Mouse (Mus musculus) gastrocnemius, adult 2 months (tissue): Measurements from ENCODE around the gene Sp6. TPM values are rescaled to one million over a fixed set of nuclear protein-coding genes. Genes with fewer than 3 reads are reported as not detected.
A peak's percentile ranks its signal among the peaks of the same experiment; 100 is the strongest.

Experiments used
- DNase-seq: peaks from one replicate; pipeline ENCODE4 v3.0.0; 2022
- H3K27ac ChIP-seq: fragments of 200-600 bp; 2 replicates; pipeline ENCODE4 v1.8.1; 2022; ENCODE audit warnings: mild to moderate bottlenecking
- H3K4me3 ChIP-seq: fragments of 200-600 bp; 2 replicates; pipeline ENCODE4 v1.8.1; 2022; ENCODE audit warnings: mild to moderate bottlenecking, moderate library complexity
- CTCF ChIP-seq: fragments of 200-600 bp; IDR thresholded peaks from 2 replicates; pipeline ENCODE4 v1.8.1; 2022; ENCODE audit warnings: antibody characterized with exemption, mild to moderate bottlenecking, moderate library complexity
- intact Hi-C: fragments of 180-260 bp; cut with DNase I; formaldehyde crosslinking; loops from one replicate; pipeline ENCODE4 v1.15.1; 2025
- microRNA-seq: library from miRNA; unstranded; fragments of <30 nt; microRNA quantifications from one replicate; pipeline ENCODE4 v1.2.0, GENCODE M21; 2021
- total RNA-seq, 2 experiments: library from RNA; stranded (reverse); gene quantifications; 2 replicates each; pipeline ENCODE4 v1.2.3; 2021

Sp6 gene
- total RNA-seq, 2 experiments from 2014 or later, result 0.10 TPM; not detected in 1

DNA sequence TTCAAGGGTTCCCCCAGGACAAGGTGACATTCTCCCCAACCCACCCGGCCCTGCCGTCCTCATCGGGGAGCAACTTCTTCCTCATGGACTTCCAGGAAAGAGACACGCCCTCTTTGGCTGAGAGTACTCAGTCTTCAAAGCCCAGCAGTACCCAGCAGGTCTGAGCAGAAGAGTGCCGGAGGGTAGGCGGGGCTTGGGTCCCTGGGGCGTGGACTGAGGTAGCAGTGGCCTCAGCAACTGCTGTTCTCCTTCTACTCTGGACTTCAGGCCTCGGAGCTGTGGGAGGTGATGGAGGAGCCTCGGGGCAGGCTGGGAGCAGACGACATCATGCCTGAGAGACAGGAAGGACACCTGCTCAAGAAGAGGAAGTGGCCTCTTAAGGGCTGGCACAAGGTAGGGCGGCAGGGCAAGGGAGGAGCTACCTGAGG is 39.0 kb downstream of the Sp6 start:
- intact Hi-C loops, result no loop called here
- no peak for DNase-seq
- Histone ChIP-seq H3K4me3 (peak overlapping the region; percentile 75), H3K27ac (no peak overlapping the region)
- TF ChIP-seq CTCF, result no peak

DNA sequence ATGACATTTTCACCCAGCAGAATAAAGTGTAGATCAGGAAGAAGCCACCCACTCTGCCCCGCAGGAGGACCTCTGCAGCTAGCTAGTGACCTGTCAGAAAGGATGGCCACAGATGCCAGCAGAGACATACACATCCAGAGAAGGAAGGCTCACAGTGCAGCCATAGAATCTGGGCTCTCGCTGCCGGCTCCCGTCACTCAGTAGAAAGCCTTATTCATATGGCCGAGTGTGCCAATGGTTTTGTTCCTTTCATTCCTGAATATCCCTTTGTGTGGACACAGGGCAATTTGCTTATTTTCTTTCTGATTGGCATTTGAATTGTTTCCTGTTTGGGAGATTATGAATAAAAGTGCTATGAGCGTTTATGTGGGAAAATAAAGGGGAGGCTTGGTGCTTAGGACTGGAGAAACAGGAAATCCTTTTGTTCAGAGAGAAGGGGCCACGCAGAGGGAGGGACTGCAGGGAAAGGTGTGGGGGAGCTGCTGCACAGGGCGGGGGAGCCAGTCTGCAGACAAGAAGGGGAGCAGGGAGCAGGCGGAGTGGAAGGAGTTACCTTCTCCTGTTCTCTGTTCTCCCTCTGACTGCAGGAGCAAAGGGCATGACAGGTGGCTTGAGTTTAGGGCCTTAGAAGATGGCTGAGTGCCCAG is 50.2 kb downstream of the Sp6 start:
- no peak overlapping the region for H3K4me3 ChIP-seq
- H3K27ac ChIP-seq, result no peak overlapping the region
- DNase-seq, result no peak
- no peak for TF ChIP-seq CTCF
- intact Hi-C loops, result no loop called here

DNA sequence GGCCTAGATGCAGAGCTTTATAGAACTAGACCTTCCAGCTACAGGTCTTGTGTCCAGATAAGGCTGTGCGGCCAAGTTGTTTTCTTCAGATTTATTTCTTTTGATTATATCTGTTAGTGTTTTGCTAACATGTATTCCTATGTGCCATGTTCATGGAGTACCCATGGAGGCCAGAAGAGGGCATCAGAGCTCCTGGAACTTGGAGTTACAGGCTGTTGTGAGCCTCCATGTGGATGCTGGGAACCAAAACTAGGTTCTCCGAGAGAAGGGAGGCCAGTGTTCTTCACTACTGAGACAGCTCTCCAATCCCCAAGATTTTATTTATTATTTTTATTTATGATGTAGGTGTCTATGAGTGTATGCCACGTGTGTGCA is 50.7 kb downstream of the Sp6 start:
- intact Hi-C loops, result no loop called here
- DNase-seq, result no peak
- Histone ChIP-seq H3K4me3 (no peak overlapping the region), H3K27ac (no peak overlapping the region)
- TF ChIP-seq CTCF, result peak; percentile 30; the same call in 1 of the 2 replicates

DNA sequence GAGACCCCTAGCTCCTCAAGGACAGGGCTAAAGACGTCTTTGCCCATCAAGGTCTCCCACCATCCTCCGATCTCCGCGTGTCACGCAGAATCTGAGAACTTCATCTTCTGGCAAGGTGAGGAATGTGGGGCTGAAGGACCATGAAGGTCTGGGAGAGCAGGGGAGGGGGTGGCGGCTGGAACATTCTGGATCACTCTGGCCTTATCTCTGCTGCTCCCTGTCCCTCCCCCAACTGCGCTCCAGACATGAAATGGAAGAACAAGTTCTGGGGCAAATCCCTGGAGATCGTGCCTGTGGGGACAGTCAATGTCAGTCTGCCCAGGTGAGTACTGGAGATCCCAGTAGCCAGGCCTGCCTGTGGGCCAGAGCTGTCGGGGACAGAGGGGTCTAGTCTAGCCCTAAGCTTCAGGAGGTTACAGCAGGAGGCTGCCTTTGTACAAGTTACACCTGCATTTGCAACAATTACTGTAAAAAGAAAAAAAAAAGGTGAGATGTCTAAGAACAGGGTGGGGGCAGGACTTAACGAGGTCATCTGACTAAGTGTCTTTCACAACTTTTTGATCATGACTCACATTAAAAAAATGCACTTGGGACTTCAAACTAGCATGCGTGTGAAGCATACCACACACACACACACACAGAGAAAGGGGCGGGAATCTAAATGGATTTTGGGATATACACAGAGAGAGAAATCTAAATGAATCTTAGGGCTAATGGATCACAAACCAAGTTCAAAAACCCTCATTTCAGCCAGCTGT is 52.5 kb downstream of the Sp6 start:
- DNase-seq, result no peak
- H3K4me3 ChIP-seq, result no peak overlapping the region
- TF ChIP-seq CTCF, result no peak
- no peak overlapping the region for H3K27ac ChIP-seq
- intact Hi-C loops, result no loop called here

DNA sequence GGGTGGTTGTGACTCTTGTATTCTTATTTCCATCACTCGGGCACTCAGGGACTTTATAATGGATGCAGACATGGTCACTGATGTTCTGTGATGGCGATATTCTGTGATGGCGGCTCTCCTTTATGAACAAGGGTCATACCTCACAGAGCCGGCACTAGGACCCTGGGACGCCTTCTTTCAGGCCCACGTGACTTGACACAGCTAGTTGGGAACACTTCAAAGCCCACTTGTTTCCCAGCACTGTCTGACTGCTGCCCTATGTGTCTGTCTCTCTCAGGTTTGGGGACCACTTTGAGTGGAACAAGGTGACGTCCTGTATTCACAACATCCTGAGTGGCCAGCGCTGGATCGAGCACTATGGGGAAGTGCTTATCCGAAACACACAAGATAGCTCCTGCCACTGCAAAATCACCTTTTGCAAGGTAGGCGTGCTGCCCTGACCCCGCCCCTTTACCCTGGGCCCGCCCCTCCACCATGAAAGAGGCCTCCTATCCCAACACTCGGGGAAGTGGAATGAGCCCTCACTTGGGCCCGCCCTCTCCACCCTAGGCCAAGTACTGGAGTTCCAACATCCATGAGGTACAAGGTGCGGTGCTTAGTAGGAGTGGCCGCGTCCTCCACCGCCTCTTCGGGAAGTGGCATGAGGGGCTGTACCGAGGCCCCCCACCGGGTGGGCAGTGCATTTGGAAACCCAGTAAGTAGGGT is 53.6 kb downstream of the Sp6 start:
- DNase-seq, result no peak
- intact Hi-C loops, result no loop called here
- Histone ChIP-seq H3K27ac (no peak overlapping the region), H3K4me3 (no peak overlapping the region)
- no peak for TF ChIP-seq CTCF

DNA sequence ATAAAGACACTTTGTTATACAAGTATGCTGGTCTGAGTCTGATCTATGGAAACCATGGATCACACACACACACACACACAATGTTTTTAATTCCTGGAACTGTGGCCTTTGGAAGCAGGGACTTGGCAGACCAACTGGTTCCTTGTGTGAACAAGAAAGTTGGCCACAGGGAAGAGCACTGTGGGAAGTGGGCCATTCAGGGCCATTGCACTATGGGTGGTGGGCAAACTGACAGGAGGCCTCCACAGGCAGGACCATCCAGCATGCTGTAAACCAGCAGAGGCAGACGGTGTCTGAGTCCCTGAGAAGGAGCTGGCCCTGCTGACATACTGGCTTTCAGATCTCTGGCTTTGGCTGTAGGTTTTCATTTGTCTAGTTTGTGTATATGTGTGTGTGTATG is 56.1 kb downstream of the Sp6 start:
- Histone ChIP-seq H3K27ac (no peak overlapping the region), H3K4me3 (no peak overlapping the region)
- intact Hi-C loops, result no loop called here
- TF ChIP-seq CTCF, result no peak
- DNase-seq, result no peak

DNA sequence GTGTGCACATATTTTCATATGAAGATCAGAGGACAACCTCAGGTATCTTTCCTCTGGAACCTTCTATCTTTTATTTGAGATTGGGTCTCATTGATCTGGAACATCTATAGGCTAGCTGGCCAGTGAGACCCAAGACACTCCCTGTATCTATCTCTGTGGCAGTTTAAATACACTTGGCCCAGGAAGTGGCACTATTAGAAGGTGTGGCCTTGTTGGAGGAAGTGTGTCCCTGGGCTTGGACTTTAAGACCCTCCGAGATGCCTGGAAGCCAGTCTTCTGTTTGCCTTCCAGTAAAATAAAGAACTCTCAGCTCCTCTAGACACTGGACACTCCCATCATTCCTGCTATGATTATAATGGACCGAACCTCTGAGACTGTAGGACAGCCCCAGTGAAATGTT is 56.6 kb downstream of the Sp6 start:
- TF ChIP-seq CTCF, result no peak
- Histone ChIP-seq H3K4me3 (no peak overlapping the region), H3K27ac (no peak overlapping the region)
- DNase-seq, result no peak
- intact Hi-C loops, result no loop called here

DNA sequence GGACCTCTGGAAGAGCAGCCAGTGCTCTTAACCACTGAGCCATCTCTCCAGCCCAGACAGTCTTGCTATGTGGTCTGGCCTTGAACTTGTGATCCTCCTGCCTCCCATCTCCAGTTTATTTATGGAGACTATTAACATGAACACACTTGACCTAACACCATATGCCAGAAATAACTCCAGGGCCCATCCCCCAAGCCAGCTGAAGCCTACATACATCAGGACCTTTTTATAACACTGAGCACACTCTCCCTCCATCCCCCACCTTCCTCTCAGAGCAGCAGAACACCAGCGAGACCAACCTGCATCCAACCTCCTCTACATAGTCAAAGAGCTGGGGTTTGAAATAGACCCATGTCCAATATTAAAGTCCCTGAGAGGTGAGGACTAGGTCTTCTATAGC is 57.9 kb downstream of the Sp6 start:
- intact Hi-C loops, result no loop called here
- Histone ChIP-seq H3K27ac (peak overlapping the region; percentile 72), H3K4me3 (no peak overlapping the region)
- DNase-seq, result peak; percentile 63
- TF ChIP-seq CTCF, result no peak

GRCm38 (mm10) chr11:97072533-97072932 is 59.3 kb downstream of the Sp6 start:
- TF ChIP-seq CTCF, result peak; percentile 69
- Histone ChIP-seq H3K27ac (no peak overlapping the region), H3K4me3 (no peak overlapping the region)
- intact Hi-C loops, result no loop called here
- DNase-seq, result no peak

DNA sequence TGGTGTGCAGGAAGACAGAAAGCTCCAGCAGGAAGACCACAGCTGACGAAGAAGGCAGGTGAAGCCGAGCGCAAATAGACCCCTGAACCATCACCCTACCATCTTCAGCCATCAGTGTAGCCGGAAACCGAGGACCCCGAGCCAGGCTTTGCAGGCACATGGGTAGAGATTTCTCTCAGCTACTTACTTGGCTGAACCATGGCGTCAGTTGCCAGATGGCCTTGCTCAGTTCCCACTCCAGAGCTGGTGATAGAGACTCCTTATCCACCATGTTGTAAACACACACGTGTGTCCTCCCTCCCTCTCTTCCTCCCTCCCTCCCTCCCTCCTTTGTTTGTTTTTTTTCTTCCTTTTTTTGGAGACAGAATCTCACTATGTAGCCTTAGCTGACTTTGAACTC is 61.0 kb downstream of the Sp6 start:
- TF ChIP-seq CTCF, result no peak
- intact Hi-C loops, result no loop called here
- H3K27ac ChIP-seq, result no peak overlapping the region
- no peak overlapping the region for H3K4me3 ChIP-seq
- DNase-seq, result no peak

Small RNA genes lying within 50 kb of the gene (microRNA-seq; reads per million reads assigned to microRNA genes)
- gene Mir8103, result not detected

Other genes with a start within 250 kb of the Sp6 start
- 10 to 100 TPM; 11.1 to 13.6 TPM for gene Snx11, start 235.8 kb upstream of the Sp6 start, total RNA-seq
- 10 to 100 TPM; 35.0 to 42.0 TPM for gene Cbx1, start 224.3 kb upstream of the Sp6 start, total RNA-seq
- 100 to 1,000 TPM; 395 to 484 TPM for gene Nfe2l1, start 183.4 kb upstream of the Sp6 start, total RNA-seq
- gene Copz2, start 163.5 kb upstream of the Sp6 start, total RNA-seq, result 10 to 100 TPM; 21.4 to 31.0 TPM
- 10 to 100 TPM; 21.5 to 24.0 TPM for gene Cdk5rap3, start 96.9 kb upstream of the Sp6 start, total RNA-seq
- not detected for gene Prr15l, start 85.3 kb upstream of the Sp6 start, total RNA-seq
- gene Pnpo, start 69.4 kb upstream of the Sp6 start, total RNA-seq, result 1 to 10 TPM; 7.4 to 8.2 TPM
- gene Sp2, start 30.4 kb upstream of the Sp6 start, total RNA-seq, result 10 to 100 TPM; 10.4 to 11.0 TPM
- 10 to 100 TPM; 10.4 to 11.4 TPM for gene Scrn2, start 16.5 kb downstream of the Sp6 start, total RNA-seq
- gene Lrrc46, start 28.0 kb downstream of the Sp6 start, total RNA-seq, result not detected
- gene Mrpl10, start 28.2 kb downstream of the Sp6 start, total RNA-seq, result 10 to 100 TPM; 36.9 to 50.7 TPM
- 1 to 10 TPM; 2.2 to 4.3 TPM for gene Osbpl7, start 37.2 kb downstream of the Sp6 start, total RNA-seq
- under 1 TPM; 0.17 to 0.48 TPM for gene Tbx21, start 101.9 kb downstream of the Sp6 start, total RNA-seq
- 1 to 10 TPM; 4.0 to 6.1 TPM for gene Tbkbp1, start 138.1 kb downstream of the Sp6 start, total RNA-seq
- 10 to 100 TPM; 49.2 to 58.9 TPM for gene Kpnb1, start 174.5 kb downstream of the Sp6 start, total RNA-seq